Mouse (Mus musculus) G1E (cell line): ENCODE data around the gene Cnn3.

ENCODE experiments used
- CTCF ChIP-seq: IDR thresholded peaks from 2 replicates; pipeline ENCODE4 v1.5.1; 2012; ENCODE audit warnings: low read depth, low read length, inconsistent platforms, mixed read lengths
- GATA1 ChIP-seq: IDR thresholded peaks from 2 replicates; pipeline ENCODE4 v1.6.1; 2012; ENCODE audit warnings: borderline replicate concordance, low read length, inconsistent platforms, mixed read lengths
- GATA2 ChIP-seq: IDR thresholded peaks from 2 replicates; pipeline ENCODE4 v1.6.1; 2012; ENCODE audit warnings: low read depth, low read length, inconsistent platforms, borderline replicate concordance
- POLR2AphosphoS5 ChIP-seq: IDR thresholded peaks from 2 replicates; pipeline ENCODE4 v1.6.1; 2012; ENCODE audit warnings: low read depth, low read length, inconsistent platforms; ENCODE audit not compliant: insufficient replicate concordance
- TAL1 ChIP-seq: conservative IDR thresholded peaks from 2 replicates; pipeline ENCODE4 v1.6.1; 2012; ENCODE audit warnings: low read depth, low read length, inconsistent platforms, mixed read lengths

- no peak for TF ChIP-seq TAL1
- no peak for TF ChIP-seq CTCF
- no peak for TF ChIP-seq GATA1
- TF ChIP-seq GATA2 = no peak
- TF ChIP-seq POLR2AphosphoS5 = no peak
These were observed 34.3 kb downstream of the Cnn3 start for GRCm38 (mm10) chr3:121460473-121461193.
